Mouse (Mus musculus): ENCODE measurements around the gene Jmjd7.

The Jmjd7 gene

DNA sequence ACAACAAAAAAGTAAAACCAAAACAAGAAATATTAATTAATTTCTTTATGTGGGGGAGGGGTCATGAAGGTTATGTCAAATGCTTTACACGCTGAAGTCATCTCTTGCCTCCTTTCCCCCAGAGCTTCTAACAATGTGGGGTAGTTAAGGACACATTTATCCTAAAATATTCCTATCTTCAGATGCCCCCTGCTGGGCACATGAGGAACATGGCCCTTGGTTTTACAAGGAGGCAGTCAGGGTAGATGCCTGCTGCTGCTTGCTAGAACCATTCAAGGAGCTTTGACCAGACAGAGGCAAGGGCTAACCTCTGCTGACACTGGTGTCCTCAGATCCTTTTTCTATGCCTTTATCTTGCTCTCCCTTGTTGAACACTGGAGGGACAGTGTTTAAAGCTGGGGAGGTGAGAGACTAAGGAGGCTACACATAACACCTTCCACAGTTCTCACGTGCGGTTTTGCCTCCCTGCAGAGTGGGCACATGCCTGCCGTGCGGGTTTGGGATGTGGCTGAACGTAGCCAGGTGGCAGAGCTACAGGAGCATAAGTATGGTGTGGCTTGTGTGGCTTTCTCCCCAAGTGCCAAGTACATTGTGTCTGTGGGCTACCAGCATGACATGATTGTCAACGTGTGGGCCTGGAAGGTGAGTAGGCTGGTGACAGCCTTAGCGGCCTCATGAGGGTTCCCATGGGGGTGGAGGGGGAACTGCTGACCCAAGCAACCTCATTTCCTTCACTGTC is 15.7 kb upstream of the Jmjd7 start:
- peak; percentile 8 for DNase-seq (ENCODE audit: low read depth, low spot score)

DNA sequence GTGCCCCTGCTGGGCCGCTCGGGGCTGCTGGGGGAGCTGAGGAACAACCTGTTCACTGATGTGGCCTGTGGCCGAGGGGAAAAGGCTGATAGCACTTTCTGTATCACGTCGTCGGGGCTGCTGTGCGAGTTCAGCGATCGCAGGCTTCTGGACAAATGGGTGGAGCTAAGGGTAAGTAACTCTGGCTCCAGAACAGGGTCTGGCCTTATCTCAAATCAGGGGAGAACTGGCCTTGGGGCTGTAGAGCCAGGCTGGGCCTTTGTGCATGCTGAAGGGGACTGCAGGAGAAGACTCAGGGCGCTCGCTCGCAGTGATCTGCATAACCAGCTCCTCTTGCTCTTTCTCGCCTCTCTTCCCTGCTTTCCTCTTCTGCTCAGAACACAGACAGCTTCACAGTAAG is 14.4 kb upstream of the Jmjd7 start:
- no peak for DNase-seq (ENCODE audit: low read depth, low spot score)

DNA sequence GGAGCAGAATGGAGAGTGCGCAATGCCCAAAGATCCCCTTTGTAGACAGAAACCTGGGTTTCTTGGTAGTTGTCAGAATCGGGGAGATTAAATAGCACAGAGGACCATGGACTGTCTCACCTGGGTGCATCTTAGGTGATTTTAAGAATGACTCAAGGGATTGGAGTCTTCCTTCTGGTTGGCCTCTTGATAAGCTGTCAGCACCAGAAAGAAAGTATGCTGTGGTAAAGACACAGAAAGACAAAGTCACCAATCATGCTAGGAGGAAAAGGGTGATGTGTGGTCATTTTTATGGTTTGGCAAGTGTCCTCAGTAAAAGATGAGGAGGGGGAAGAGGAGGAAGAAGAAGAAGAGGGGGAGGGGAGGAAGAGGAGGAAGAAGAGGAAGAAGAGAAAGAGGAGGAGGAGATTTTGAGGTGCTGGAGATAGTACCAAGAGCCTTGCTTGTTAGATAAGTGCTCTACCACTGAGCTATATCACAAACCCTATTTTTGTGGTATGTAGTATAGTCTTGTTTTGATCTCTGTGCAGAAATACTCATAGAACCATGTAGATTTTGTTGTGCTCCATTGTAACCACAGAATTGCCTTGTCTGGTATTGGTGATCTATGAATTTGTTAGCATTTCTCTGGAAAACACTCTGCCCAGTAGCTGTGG is 13.3 kb upstream of the Jmjd7 start:
- DNase-seq (ENCODE audit: low read depth, low spot score) = no peak

DNA sequence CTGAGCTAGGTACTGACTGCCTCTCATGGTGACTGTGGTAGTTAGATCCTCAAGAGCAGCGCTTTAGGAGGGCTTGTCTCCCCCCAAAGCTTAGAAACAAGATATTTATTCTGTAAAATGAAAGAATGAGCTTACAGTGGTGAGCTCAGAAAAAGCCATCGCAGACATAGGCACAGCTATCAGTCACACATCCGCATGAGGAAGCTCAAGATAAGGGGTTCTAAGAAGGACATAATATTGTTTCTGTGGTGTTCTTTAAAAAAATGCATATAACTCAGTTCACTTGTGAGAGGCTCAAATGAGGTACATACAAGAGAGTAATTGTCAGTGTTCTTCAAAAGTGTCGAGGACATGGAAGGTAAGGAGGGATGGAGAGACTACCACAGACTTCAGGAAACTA is 11.4 kb upstream of the Jmjd7 start:
- DNase-seq (ENCODE audit: low read depth, low spot score) = no peak

DNA sequence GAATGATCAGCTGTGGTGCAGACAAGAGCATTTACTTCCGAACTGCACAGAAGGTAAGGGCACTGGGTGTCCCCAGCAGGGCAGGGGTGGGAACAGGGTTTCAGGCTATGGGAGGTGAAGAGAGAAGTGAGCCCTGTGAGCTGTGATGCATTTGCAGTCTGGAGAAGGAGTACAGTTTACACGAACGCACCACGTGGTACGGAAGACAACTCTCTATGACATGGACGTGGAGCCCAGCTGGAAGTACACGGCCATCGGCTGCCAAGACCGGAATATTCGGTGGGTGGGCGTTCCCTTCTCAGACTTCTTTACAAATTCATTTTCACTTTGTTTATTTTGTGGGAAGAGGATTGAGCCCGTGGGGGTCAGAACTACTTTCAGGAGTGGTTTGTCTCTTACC is 9.7 kb upstream of the Jmjd7 start:
- DNase-seq (ENCODE audit: low read depth, low spot score) = no peak

DNA sequence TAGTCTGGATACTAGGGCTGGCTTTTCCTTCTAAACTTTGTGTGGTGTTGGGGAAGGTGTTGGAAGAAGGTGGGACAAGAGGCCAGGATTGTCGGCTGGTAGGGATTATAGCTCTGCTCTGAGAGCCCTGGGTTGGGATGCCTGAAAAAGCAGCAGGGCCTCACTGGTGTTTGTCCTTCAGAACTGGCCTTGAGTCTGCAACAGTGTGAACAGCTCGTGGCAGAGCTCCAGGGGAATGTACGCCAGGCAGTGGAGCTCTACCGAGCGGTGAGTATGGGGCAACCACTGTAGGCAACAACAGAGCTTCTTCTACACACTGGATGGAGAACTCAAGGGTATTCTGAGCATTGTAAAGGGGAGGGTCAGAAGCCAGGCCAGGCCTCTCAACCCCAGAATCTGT is 2.9 kb upstream of the Jmjd7 start:
- DNase-seq (ENCODE audit: low read depth, low spot score) = no peak

DNA sequence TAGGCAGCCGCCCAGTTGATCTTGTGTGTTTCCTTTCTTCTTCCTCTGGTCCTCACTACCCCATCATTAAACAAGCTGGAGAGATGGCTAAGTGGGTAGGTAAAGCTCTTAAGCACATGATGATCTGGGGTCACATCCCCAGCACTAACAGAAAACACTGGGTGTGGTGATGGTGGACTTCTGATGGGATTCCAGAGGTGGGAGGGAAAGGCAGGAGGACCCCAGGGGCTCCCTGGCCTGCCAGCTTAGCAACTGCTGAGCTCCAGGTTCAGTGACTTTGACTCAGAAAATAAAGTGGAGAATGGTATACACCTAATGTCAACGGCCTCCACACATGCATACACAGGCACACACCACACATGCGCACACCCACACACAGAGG is 658 bp downstream of the Jmjd7 start:
- DNase-seq (ENCODE audit: low read depth, low spot score) = no peak

DNA sequence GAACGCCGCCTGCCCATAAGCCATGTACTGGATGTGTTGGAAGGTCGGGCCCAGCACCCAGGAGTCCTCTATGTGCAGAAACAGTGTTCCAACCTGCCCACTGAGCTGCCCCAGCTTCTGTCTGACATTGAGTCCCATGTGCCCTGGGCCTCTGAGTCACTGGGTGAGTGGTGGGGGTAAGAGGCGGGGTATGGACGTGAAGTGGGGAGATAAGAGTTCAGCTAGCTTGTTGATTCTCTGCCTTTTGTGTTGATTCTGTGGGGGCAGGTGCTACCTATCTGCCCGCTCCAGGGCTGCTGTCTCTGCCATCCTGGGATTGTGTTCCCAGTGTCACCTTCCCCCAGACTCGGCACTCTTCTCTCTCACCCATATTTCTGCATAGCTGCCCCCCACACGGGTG is 3.1 kb downstream of the Jmjd7 start:
- DNase-seq (ENCODE audit: low read depth, low spot score) = no peak

DNA sequence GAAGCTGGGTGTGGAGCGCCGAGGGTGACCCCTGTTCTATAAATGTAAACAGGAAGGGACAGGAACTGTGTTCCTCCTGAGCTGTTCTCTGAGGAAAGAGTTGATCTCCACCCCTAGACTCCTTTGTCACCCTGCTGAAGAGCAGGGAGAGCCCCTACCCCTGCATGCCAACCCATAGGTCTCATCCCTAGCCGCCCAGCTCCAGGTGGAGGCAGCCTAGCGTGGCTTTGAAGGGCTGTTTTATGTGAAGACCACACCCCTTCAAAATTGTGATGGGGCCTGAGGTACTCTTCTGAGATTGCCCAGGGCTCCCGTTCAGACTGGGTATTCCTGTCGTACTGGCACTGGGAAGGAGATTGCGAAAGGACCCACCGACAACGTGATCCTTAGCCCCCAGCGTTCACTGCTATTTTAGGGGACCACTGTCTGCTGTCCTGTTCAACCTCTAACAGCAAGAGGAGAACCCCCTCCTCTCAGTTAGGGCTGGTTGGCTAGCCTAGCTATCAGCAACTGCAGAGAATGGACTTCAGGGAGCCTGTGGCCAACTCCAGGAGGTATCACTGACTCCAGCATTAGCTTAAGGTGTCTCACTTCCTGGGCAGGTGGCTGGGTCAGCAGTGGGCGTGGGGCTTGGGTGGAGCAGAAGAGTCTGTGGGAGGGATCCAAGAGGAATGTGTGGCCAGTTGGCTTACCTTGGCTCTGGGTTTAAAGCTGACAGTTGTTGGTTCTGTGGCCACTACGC is 5.6 kb downstream of the Jmjd7 start, which contains the start of gene Pla2g4b:
Gene Pla2g4b (plus strand): TSS at position 692 of the 742 bp plus-strand sequence.
- DNase-seq (ENCODE audit: low read depth, low spot score) = no peak

DNA sequence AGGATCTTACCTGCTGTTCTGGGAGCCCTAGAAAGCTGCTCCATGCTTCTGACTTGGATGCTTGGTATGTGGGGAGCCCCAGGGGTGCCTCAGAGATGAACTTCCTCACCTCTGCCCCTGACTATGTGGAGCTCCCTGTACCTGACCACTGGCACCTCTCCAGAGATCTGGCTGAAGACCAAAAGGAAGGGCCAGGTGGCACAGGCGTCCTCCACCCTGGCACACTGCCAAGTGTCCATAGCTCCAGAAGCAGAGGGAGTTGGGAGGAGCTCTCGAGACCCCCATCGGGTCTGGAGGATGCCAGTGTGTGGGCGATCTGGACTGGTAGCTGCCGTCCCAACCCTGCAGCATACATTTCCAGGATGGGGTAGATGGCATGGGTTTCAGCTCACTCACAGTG is 6.4 kb downstream of the Jmjd7 start:
- DNase-seq (ENCODE audit: low read depth, low spot score) = no peak

DNA sequence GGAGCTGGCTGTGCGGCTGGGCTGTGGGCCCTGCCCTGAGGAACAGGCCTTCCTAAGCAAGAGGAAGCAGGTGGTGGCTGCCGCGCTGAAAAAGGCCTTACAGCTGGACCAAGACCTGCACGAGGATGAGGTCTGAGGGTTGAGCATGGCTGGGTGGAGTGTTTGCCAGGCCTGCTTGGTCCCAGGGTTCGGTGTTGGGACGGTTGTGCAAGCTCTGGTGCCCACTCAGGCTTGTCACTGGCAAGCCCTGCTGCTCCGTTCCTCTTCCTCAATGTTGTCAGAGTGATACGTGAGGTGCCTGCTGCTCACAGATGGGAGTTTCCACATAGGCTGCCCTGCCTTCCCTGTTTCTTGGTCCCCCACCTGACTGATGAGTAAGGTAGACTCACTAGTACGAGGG is 10.5 kb downstream of the Jmjd7 start:
- no peak for DNase-seq (ENCODE audit: low read depth, low spot score)

DNA sequence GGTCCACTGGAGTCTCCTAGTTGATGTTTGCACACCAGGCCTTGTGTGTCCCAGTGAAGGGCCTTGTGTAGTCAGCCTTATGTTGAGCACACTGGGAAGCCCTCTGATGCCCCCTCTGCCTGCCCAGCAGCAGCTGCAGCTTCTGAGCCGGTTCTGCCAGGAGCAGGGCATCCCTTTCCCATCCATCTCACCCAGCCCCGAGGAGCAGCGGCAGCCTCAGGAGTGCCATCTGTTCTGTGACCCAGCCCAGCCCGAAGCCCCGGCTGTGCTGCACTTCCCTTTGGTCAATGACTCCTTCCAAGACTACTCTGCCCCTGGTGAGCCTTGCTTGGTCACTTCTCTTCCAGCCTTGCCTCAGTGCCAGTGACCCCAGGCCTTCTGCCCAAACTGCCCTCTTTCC is 13.7 kb downstream of the Jmjd7 start:
- no peak for DNase-seq (ENCODE audit: low read depth, low spot score)

DNA sequence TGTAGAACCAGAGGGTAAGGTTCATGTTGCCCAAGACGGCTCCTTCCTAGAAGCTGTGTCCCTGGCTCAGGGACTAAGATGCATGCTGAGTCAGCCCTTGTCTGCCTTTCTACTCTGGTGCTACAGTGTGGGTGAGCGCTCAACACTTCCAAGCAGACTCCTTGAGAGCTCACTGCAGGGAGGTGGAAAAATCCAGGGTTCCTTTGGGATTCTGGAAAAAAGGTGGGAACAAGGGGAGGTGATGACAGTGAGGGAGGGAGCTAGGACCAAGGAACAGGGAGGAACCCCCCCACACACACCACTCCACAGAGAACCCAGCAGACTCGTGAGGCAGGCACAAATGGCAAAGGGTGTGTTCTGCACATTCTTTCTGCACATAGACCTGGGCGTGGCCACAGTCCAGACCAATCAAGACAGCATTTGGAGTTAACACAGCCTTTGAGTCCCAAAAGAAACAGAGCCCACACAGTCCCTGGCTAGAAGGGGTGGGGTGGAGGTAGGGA is 16.9 kb downstream of the Jmjd7 start:
- DNase-seq (ENCODE audit: low read depth, low spot score) = no peak

DNA sequence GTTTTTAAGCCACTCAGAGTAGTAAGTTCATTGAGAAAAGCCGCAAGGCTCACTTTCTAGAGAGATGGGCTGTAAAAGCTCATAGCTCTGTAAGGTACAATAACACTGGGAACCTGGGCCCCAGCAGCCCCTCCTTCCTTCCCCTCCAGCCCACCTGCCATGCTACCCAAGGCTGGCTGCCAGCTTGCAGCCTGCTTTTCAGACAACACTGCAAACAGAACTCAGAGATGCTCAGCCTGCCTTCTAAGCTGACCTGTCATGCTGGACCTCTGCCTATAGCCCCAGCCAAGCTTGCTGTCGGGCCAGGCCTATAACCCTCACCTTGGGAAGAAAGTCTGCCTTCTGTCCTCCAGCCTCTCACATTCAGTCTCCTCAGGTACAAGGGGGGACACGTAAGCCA is 17.4 kb downstream of the Jmjd7 start:
- no peak for DNase-seq (ENCODE audit: low read depth, low spot score)

DNA sequence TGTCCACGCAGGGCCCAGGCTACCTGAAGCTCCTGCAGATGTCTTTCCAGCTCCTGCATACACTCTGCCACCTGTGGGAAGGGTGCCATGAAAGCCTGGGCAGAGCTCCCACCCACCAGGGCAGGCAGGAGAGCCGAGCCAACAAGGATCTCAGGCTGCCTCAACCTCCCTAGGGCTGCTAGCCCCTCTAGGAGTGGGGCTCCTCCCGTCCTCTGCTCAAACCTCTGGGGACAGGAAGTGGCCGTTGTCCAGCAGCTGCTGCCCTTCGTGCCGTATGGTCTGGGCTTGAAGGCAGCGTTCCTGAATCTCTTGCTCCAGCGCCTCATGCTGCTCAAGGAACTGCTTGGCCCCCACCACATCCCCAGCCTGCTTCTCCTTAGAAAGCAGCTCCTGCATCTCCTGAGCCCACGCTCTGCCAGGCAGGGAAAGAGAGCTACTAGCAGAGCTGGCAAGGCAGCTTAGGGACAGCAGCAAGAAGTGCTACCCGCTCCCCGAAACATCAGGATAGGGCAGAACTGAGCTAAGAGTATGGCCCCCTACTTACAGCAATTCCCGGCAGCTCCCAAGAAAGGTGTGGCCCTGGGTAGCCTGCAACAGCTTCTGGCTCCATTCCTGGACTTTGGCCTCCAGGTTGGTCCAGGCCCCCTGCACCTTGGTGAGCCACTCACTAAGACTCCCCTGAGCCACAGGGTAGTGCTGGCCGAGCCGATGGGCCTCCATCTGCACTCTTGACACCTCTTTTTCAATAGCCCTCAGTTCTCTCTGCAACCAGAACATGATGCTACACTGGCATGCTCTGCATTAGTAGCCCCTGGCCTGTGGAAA is 19.4 kb downstream of the Jmjd7 start:
- DNase-seq (ENCODE audit: low read depth, low spot score) = no peak

DNA sequence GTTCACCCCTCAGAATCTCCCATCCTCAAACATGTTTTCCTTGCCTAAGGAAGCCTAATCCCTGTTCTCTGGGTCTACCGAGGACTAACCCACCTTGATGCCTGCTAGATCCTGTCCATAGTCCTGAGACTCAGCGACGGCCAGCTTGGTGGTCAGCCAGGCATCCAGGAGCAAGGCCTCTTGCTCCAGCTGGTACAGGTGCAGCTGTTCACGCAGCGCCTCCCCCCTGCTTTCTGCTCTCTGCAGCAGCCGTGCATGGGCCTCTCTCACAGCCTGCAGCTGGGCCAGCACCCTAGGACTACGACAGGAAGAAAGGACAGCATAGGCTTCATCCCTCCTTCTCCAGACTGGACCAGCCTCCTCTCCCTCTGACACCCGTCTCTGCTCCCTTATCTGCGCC is 20.9 kb downstream of the Jmjd7 start:
- no peak for DNase-seq (ENCODE audit: low read depth, low spot score)

DNA sequence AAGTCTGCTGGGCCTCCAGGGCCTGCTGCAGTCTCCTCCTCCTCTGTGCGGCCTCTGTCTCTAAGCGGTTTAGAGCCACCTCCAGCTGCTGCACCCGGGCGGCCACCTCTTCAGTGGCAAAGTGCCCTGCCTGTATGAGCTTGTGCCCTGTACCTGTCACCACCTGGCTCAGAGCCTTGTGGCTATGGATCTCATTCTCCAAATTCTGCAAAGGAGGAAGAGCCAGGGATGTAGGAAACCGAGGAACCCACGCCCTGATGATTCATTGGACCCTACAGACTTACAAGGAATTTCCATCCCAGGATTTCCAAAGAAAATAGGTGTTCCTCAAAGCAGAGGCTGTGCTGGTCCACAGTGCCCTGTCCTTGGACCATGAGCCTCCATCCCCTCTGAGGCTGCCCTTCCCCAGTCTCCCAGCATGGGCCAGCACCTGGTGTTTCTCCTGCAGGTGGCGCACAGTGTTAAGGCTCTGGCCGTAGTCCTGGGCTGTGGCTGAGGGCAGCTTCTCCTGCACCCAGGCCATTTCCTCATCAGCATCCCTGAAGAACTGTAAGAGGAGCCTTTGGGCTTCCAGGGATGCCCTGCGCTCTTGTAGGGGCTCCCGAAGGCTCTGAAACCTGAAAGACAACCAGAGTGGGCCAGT is 22.5 kb downstream of the Jmjd7 start:
- no peak for DNase-seq (ENCODE audit: low read depth, low spot score)

DNA sequence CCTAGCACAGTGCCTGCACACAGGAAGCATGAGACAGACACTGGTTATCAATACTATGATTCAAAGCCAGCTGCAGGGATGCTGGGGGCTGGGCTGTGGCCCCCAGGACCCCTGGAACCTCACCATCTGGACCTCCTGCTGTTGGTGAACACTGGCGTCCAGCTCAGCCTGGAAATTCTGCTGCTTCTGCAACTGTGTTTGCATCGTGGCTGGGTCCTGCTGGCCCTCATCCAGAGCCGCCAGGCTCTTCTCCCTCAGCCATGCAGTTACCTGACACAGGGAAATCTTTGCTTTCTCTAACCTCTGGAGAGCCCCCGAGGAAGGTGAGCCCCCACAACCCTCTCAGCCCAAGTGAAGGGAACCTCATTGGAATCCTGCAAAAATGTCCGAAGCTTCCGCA is 24.1 kb downstream of the Jmjd7 start:
- DNase-seq (ENCODE audit: low read depth, low spot score) = no peak

DNA sequence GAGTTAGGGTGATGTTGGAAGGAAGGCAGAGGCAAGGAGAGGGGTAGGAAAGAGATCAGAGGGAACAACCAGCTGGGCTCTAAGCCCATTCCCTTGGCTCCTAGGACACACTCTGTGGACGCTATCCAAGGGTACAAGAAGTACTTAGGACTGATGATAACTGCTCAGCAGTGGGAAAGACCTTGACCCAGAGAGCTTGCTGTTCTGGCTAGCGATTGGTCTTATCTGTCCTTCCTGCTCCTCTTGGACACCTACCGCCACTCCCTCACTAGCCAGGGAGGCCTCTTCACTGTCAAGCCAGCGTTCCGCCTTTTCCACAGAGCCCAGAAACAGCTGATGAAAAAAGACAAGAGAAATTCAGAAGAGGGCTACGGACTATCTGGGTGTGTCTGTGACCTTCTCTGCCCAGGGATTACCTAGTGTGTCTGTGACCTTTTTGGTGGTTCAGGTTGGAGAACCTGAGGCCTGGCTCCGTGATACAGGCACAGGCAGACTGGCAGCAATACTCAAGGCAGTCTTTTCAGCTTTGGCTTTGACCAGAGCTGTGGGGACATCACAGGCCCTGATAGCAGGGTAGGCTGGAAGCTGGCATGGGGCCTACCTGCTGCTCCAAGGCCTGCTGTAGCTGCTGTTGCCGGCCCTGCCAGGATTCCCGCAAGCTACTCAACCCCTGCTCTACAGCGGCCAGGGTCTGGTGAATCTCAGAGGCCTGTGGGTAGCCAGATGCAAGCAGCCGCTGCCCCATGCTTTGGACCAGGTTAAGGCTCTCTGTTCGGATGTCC is 27.7 kb downstream of the Jmjd7 start:
- DNase-seq (ENCODE audit: low read depth, low spot score) = no peak

DNA sequence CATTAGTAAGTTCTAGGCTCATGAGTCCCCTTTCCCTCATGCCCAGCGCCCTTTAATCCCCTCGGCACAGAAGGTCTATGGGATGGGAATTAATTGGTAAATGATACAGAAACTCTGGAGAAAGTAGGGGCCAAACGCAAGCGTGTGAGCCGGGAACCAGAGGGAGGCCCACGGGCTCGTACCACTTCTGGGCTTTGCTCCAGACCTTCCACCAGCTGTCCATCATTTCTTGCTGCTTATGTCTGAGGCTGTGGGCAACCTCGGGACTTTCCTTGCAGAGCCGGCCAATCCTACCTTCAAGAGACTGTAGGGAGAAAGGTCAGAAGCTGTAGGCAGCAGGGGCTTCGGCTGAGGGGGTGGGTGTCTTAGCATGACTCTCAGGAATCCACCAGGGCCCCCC is 28.6 kb downstream of the Jmjd7 start:
- DNase-seq (ENCODE audit: low read depth, low spot score) = no peak

DNA sequence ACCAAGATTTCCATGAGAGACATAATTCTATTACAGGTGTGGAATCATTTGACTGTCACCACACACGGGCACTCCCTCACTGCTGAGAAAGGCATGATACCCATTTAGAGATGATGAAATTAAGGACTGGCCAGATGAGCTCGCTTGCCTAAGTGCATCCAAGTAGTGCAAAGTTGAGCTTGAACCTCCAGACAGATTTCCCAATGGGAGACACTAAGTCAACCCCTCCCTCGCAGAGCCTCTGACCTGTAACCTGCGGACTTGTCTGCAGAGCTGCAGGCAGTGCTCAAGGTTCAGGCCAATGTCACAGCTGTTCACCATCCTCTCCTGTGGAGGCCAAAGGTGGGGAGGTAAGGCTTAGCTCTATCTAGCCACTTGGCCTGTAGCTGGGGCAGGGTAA is 31.5 kb downstream of the Jmjd7 start:
- no peak for DNase-seq (ENCODE audit: low read depth, low spot score)

Data from retina, postnatal 7 days (tissue).